Mouse (Mus musculus): ENCODE results near the gene Dnase1l2.
"Not testable (repeated sequence)": the region's sequence is repeated elsewhere in the genome, so short reads cannot be mapped to it uniquely, and the experiment has no call there.

The Dnase1l2 gene

GRCm38 (mm10) chr17:24474557-24474956 lies 31.7 kb upstream of the Dnase1l2 start:
- in situ Hi-C loops (cut with MboI; ENCODE audit: low pct_unique_long_range_greater_than_20kb in 1 of 2, low sequenced_read_pairs in 2 of 2, unreplicated experiment in 1 of 2): no loop called here

- in situ Hi-C loops (cut with MboI; ENCODE audit: low pct_unique_long_range_greater_than_20kb in 1 of 2, low sequenced_read_pairs in 2 of 2, unreplicated experiment in 1 of 2): no loop called here
These were observed 30.8 kb upstream of the Dnase1l2 start, which contains the start of gene Bricd5 for GRCm38 (mm10) chr17:24473612-24474275. Gene Bricd5, plus strand, starts transcription at chr17:24473884.

- in situ Hi-C loops (cut with MboI; ENCODE audit: low pct_unique_long_range_greater_than_20kb in 1 of 2, low sequenced_read_pairs in 2 of 2, unreplicated experiment in 1 of 2): no loop called here
These were observed 29.6 kb upstream of the Dnase1l2 start for GRCm38 (mm10) chr17:24472512-24472911.

GRCm38 (mm10) chr17:24470701-24471527 lies 28.0 kb upstream of the Dnase1l2 start:
- in situ Hi-C loops (cut with MboI; ENCODE audit: low pct_unique_long_range_greater_than_20kb in 1 of 2, low sequenced_read_pairs in 2 of 2, unreplicated experiment in 1 of 2): no loop called here

- in situ Hi-C loops (cut with MboI; ENCODE audit: low pct_unique_long_range_greater_than_20kb in 1 of 2, low sequenced_read_pairs in 2 of 2, unreplicated experiment in 1 of 2): no loop called here
These were observed 27.2 kb upstream of the Dnase1l2 start, which contains the start of the genes E4f1 and Pgp for GRCm38 (mm10) chr17:24469910-24470602. Gene E4f1, minus strand, starts transcription at chr17:24470313. Gene Pgp, plus strand, starts transcription at chr17:24470392.

- in situ Hi-C loops (cut with MboI; ENCODE audit: low pct_unique_long_range_greater_than_20kb in 1 of 2, low sequenced_read_pairs in 2 of 2, unreplicated experiment in 1 of 2): no loop called here
These were observed 26.5 kb upstream of the Dnase1l2 start for GRCm38 (mm10) chr17:24469336-24469909.

- in situ Hi-C loops (cut with MboI; ENCODE audit: low pct_unique_long_range_greater_than_20kb in 1 of 2, low sequenced_read_pairs in 2 of 2, unreplicated experiment in 1 of 2): no loop called here
These were observed 25.8 kb upstream of the Dnase1l2 start for GRCm38 (mm10) chr17:24468636-24469246.

- in situ Hi-C loops (cut with MboI; ENCODE audit: low pct_unique_long_range_greater_than_20kb in 1 of 2, low sequenced_read_pairs in 2 of 2, unreplicated experiment in 1 of 2): no loop called here
These were observed 20.6 kb upstream of the Dnase1l2 start for GRCm38 (mm10) chr17:24463374-24464133.

GRCm38 (mm10) chr17:24462932-24463331 lies 20.0 kb upstream of the Dnase1l2 start:
- in situ Hi-C loops (cut with MboI; ENCODE audit: low pct_unique_long_range_greater_than_20kb in 1 of 2, low sequenced_read_pairs in 2 of 2, unreplicated experiment in 1 of 2): no loop called here

GRCm38 (mm10) chr17:24461580-24461979 lies 18.7 kb upstream of the Dnase1l2 start:
- in situ Hi-C loops (cut with MboI; ENCODE audit: low pct_unique_long_range_greater_than_20kb in 1 of 2, low sequenced_read_pairs in 2 of 2, unreplicated experiment in 1 of 2): no loop called here

- in situ Hi-C loops (cut with MboI; ENCODE audit: low pct_unique_long_range_greater_than_20kb in 1 of 2, low sequenced_read_pairs in 2 of 2, unreplicated experiment in 1 of 2): not testable (repeated sequence)
These were observed 12.8 kb upstream of the Dnase1l2 start for GRCm38 (mm10) chr17:24455523-24456206.

- in situ Hi-C loops (cut with MboI; ENCODE audit: low pct_unique_long_range_greater_than_20kb in 1 of 2, low sequenced_read_pairs in 2 of 2, unreplicated experiment in 1 of 2): no loop called here
These were observed 12.0 kb upstream of the Dnase1l2 start for GRCm38 (mm10) chr17:24454756-24455522.

GRCm38 (mm10) chr17:24454218-24454755 lies 11.4 kb upstream of the Dnase1l2 start:
- in situ Hi-C loops (cut with MboI; ENCODE audit: low pct_unique_long_range_greater_than_20kb in 1 of 2, low sequenced_read_pairs in 2 of 2, unreplicated experiment in 1 of 2): no loop called here

GRCm38 (mm10) chr17:24453372-24453771 lies 10.5 kb upstream of the Dnase1l2 start:
- in situ Hi-C loops (cut with MboI; ENCODE audit: low pct_unique_long_range_greater_than_20kb in 1 of 2, low sequenced_read_pairs in 2 of 2, unreplicated experiment in 1 of 2): no loop called here

- in situ Hi-C loops (cut with MboI; ENCODE audit: low pct_unique_long_range_greater_than_20kb in 1 of 2, low sequenced_read_pairs in 2 of 2, unreplicated experiment in 1 of 2): no loop called here
These were observed 8.3 kb upstream of the Dnase1l2 start for GRCm38 (mm10) chr17:24451220-24451619.

GRCm38 (mm10) chr17:24449507-24449906 lies 6.6 kb upstream of the Dnase1l2 start:
- in situ Hi-C loops (cut with MboI; ENCODE audit: low pct_unique_long_range_greater_than_20kb in 1 of 2, low sequenced_read_pairs in 2 of 2, unreplicated experiment in 1 of 2): no loop called here

Data from mouse embryonic stem cell (cell line).